Mouse (Mus musculus) cerebellum, adult 9-11 months (tissue): ENCODE results near the gene Pard3b.

Experiments
- DNase-seq: peaks from one replicate; pipeline ENCODE4 v3.0.0; 2022

The Pard3b gene

GRCm38 (mm10) chr1:62405061-62405460 is 766.4 kb downstream of the Pard3b start:
- no peak for DNase-seq

GRCm38 (mm10) chr1:62411368-62411767 is 772.7 kb downstream of the Pard3b start:
- no peak for DNase-seq

GRCm38 (mm10) chr1:62412019-62412418 is 773.4 kb downstream of the Pard3b start:
- DNase-seq, result no peak

- DNase-seq, result no peak
These were observed 774.4 kb downstream of the Pard3b start for GRCm38 (mm10) chr1:62412988-62413387.

GRCm38 (mm10) chr1:62414521-62414920 is 775.9 kb downstream of the Pard3b start:
- DNase-seq, result no peak

GRCm38 (mm10) chr1:62416627-62417374 is 778.2 kb downstream of the Pard3b start:
- DNase-seq, result no peak

GRCm38 (mm10) chr1:62422896-62423650 is 784.4 kb downstream of the Pard3b start:
- no peak for DNase-seq

GRCm38 (mm10) chr1:62425369-62425768 is 786.7 kb downstream of the Pard3b start:
- no peak for DNase-seq

GRCm38 (mm10) chr1:62428736-62429135 is 790.1 kb downstream of the Pard3b start:
- DNase-seq, result no peak

GRCm38 (mm10) chr1:62429333-62430182 is 790.9 kb downstream of the Pard3b start:
- no peak for DNase-seq

GRCm38 (mm10) chr1:62431054-62431453 is 792.4 kb downstream of the Pard3b start:
- no peak for DNase-seq

GRCm38 (mm10) chr1:62433891-62434290 is 795.3 kb downstream of the Pard3b start:
- DNase-seq, result no peak

GRCm38 (mm10) chr1:62435844-62436243 is 797.2 kb downstream of the Pard3b start:
- DNase-seq, result no peak

- DNase-seq, result no peak
These were observed 797.7 kb downstream of the Pard3b start for GRCm38 (mm10) chr1:62436304-62436703.

- no peak for DNase-seq
These were observed 798.9 kb downstream of the Pard3b start for GRCm38 (mm10) chr1:62437493-62437892.

GRCm38 (mm10) chr1:62444406-62444805 is 805.8 kb downstream of the Pard3b start:
- DNase-seq, result no peak

GRCm38 (mm10) chr1:62446818-62447217 is 808.2 kb downstream of the Pard3b start:
- DNase-seq, result no peak

- DNase-seq, result no peak
These were observed 810.7 kb downstream of the Pard3b start for GRCm38 (mm10) chr1:62449193-62449875.

GRCm38 (mm10) chr1:62465536-62465935 is 826.9 kb downstream of the Pard3b start:
- no peak for DNase-seq

GRCm38 (mm10) chr1:62466544-62466943 is 827.9 kb downstream of the Pard3b start:
- no peak for DNase-seq

GRCm38 (mm10) chr1:62483059-62483458 is 844.4 kb downstream of the Pard3b start:
- DNase-seq, result no peak

- DNase-seq, result no peak
These were observed 850.2 kb downstream of the Pard3b start for GRCm38 (mm10) chr1:62488871-62489270.

- DNase-seq, result no peak
These were observed 860.5 kb downstream of the Pard3b start for GRCm38 (mm10) chr1:62499146-62499545.
